ENCODE assay signal across 10 mouse cellular contexts in genomic region chr14:73381559-73381958, GRCm38 (mm10). TPM values are rescaled to one million over a fixed set of nuclear protein-coding genes. Genes with fewer than 3 reads are reported as not detected.
DNase-seq lines count a peak whose midpoint lies in the region; ATAC-seq and TF ChIP-seq lines count a peak whose summit lies in the region.
"Had no signal": no experiment of that assay in that cellular context is flagged by ENCODE, and none has a peak within 500 bp of the region (broad histone marks: within the 10 kb centered on the region; RNA-seq: fewer than 3 reads in every experiment).

No protein-coding gene starts in this region.

- no peak for DNase-seq in kidney, postnatal 0 days (ENCODE audit: low spot score)
- no peak for DNase-seq in kidney, postnatal 25 days
- DNase-seq in c-Kit-positive CD71-positive TER-119-positive erythroid progenitor cells, embryonic 14.5 days (ENCODE audit: low spot score) = no peak
- no peak for DNase-seq in MN1 (ENCODE audit: low spot score)
- DNase-seq: cerebellum, postnatal 14 days had no signal

- H3K36me3 ChIP-seq in forebrain, embryonic 16.5 days (ENCODE audit: control insufficient read depth, insufficient read depth) = peaks cover 3% of the 10 kb centered on the region
- H3K36me3 ChIP-seq in forebrain, embryonic 12.5 days (replicated peaks) = peaks cover 9% of the 10 kb centered on the region; the same call in 1 of the 2 replicates
- 0 out of 2 replicates have a peak, but pooled peaks cover 15% of the 10 kb centered on the region for H3K36me3 ChIP-seq in kidney, postnatal 0 days (ENCODE audit: insufficient read depth, low read length)

- H3K27ac ChIP-seq in forebrain, embryonic 16.5 days (ENCODE audit: low read length) = no peak overlapping the region
- H3K27ac ChIP-seq in forebrain, embryonic 12.5 days = no peak overlapping the region
- peak overlapping the region; percentile 31; the same call in 1 of the 2 replicates for H3K27ac ChIP-seq in kidney, postnatal 0 days
- H3K27ac ChIP-seq in brown adipose tissue, adult 24 weeks (replicated peaks; ENCODE audit: low read depth, low read length) = peak overlapping the region; percentile 8

- no peaks in the 10 kb centered on the region for H3K9me3 ChIP-seq in forebrain, embryonic 16.5 days (ENCODE audit: control insufficient read depth, low read length)
- no peaks in the 10 kb centered on the region for H3K9me3 ChIP-seq in forebrain, embryonic 12.5 days
- no peaks in the 10 kb centered on the region for H3K9me3 ChIP-seq in kidney, postnatal 0 days (replicated peaks; ENCODE audit: low read length)

- 71% methylated on average over 4 of the region's 4 CpGs for WGBS in forebrain, embryonic 16.5 days
- 64% methylated on average over 4 of the region's 4 CpGs for WGBS in forebrain, embryonic 12.5 days
- 26% methylated on average over 4 of the region's 4 CpGs for WGBS in kidney, postnatal 0 days

- ATAC-seq in forebrain, embryonic 16.5 days = no peak
- no peak for ATAC-seq in forebrain, embryonic 12.5 days (ENCODE audit: low FRiP score)
- no peak for ATAC-seq in kidney, postnatal 0 days (replicated peaks; ENCODE audit: low FRiP score, low read depth)
- ATAC-seq in megakaryocyte, adult 5-6 weeks (ENCODE audit: poor library complexity, severe bottlenecking) = 0 out of 2 replicates have a peak, but pooled peaks have one; percentile 1
- ATAC-seq: CD4-positive, CD25-positive, alpha-beta regulatory T cell, adult 4 months had no signal

- peak overlapping the region; percentile 6; the same call in 1 of the 2 replicates for H3K4me2 ChIP-seq in forebrain, embryonic 16.5 days (ENCODE audit: low read length)
- H3K4me2 ChIP-seq in forebrain, embryonic 12.5 days = no peak overlapping the region
- peak overlapping the region; percentile 63 for H3K4me2 ChIP-seq in kidney, postnatal 0 days (ENCODE audit: low read length)

- H3K4me1 ChIP-seq in forebrain, embryonic 16.5 days (replicated peaks; ENCODE audit: control insufficient read depth, insufficient read depth, low read length) = peaks cover 31% of the 10 kb centered on the region
- peaks cover 36% of the 10 kb centered on the region for H3K4me1 ChIP-seq in forebrain, embryonic 12.5 days
- H3K4me1 ChIP-seq in kidney, postnatal 0 days (replicated peaks; ENCODE audit: insufficient read depth, low read length) = peaks cover 39% of the 10 kb centered on the region
- H3K4me1 ChIP-seq in brown adipose tissue, adult 24 weeks (ENCODE audit: control insufficient read depth, insufficient read depth, insufficient read length, low read length) = peaks cover 22% of the 10 kb centered on the region

- TF ChIP-seq CTCF in kidney, postnatal 0 days (IDR thresholded peaks at IDR 0.05; ENCODE audit: low read depth) = no peak

- H3K9ac ChIP-seq in forebrain, embryonic 16.5 days (replicated peaks; ENCODE audit: low read depth, low read length) = no peak overlapping the region
- no peak overlapping the region for H3K9ac ChIP-seq in forebrain, embryonic 12.5 days
- H3K9ac ChIP-seq in kidney, postnatal 0 days (ENCODE audit: low read depth, low read length) = no peak overlapping the region

- no peaks in the 10 kb centered on the region for H3K27me3 ChIP-seq in forebrain, embryonic 16.5 days (replicated peaks; ENCODE audit: control insufficient read depth, insufficient read depth, low read length)
- no peaks in the 10 kb centered on the region for H3K27me3 ChIP-seq in forebrain, embryonic 12.5 days
- H3K27me3 ChIP-seq in kidney, postnatal 0 days (ENCODE audit: insufficient read depth, low read length) = no peaks in the 10 kb centered on the region

- 0 out of 2 replicates have a peak overlapping the region, but pooled peaks have one; percentile 14 for H3K4me3 ChIP-seq in forebrain, embryonic 16.5 days (replicated peaks; ENCODE audit: low read length)
- H3K4me3 ChIP-seq in forebrain, embryonic 12.5 days (replicated peaks) = no peak overlapping the region
- H3K4me3 ChIP-seq in kidney, postnatal 0 days (replicated peaks; ENCODE audit: low read depth, low read length) = 0 out of 2 replicates have a peak overlapping the region, but pooled peaks have one; percentile 4
- peak overlapping the region; percentile 19 for H3K4me3 ChIP-seq in brown adipose tissue, adult 24 weeks (ENCODE audit: insufficient read depth, low read depth, low read length)

RNA-seq across cellular contexts. Expression of gene Itm2b, which starts 3.5 kb away (rescaled TPM):
- 630 and 738 TPM in 2 replicates for polyA plus RNA-seq in forebrain, embryonic 16.5 days (2015; fragmentation: Nextera tagmentation; extraction: Ambion mirVana)
- polyA plus RNA-seq in forebrain, embryonic 12.5 days (2016; fragmentation: Nextera tagmentation; extraction: Ambion mirVana) = 334 and 364 TPM in 2 replicates
- polyA plus RNA-seq in kidney, postnatal 0 days (2015; fragmentation: Nextera tagmentation; extraction: Ambion mirVana) = 1,975 and 1,980 TPM in 2 replicates
- polyA plus RNA-seq in brown adipose tissue, adult 24 weeks (2012; ENCODE audit: insufficient read depth, insufficient read length, missing spikeins) = 1,115 and 1,308 TPM in 2 replicates
- 2,082 and 2,200 TPM in 2 replicates for total RNA-seq in megakaryocyte, adult 5-6 weeks (2015)
- 1,839 and 1,925 TPM in 2 replicates for total RNA-seq in megakaryocyte, adult 5-6 weeks (2017)

RNA-seq across cellular contexts. Expression of gene Rb1, which starts 55.9 kb away (rescaled TPM):
- polyA plus RNA-seq in forebrain, embryonic 16.5 days (2015; fragmentation: Nextera tagmentation; extraction: Ambion mirVana) = 15.8 and 22.7 TPM in 2 replicates
- 30.4 and 31.4 TPM in 2 replicates for polyA plus RNA-seq in forebrain, embryonic 12.5 days (2016; fragmentation: Nextera tagmentation; extraction: Ambion mirVana)
- 21.9 and 26.6 TPM in 2 replicates for polyA plus RNA-seq in kidney, postnatal 0 days (2015; fragmentation: Nextera tagmentation; extraction: Ambion mirVana)
- 36.6 and 41.5 TPM in 2 replicates for polyA plus RNA-seq in brown adipose tissue, adult 24 weeks (2012; ENCODE audit: insufficient read depth, insufficient read length, missing spikeins)
- total RNA-seq in megakaryocyte, adult 5-6 weeks (2015) = 108 and 126 TPM in 2 replicates
- total RNA-seq in megakaryocyte, adult 5-6 weeks (2017) = 43.9 and 56.8 TPM in 2 replicates

Comparison
In these comparisons a context has a peak if more than half of its experiments do, and no peak if none do; other contexts are left out.
1. H3K27ac ChIP-seq: peak in kidney, postnatal 0 days (single experiment) and brown adipose tissue, adult 24 weeks (single experiment); none in forebrain, embryonic 16.5 days (single experiment) and forebrain, embryonic 12.5 days (single experiment).